Comparison of ENCODE assay signal across 8 mouse cellular contexts in genomic region chr5:121204132-121205089, GRCm38 (mm10). TPM values are rescaled to one million over a fixed set of nuclear protein-coding genes. Genes with fewer than 3 reads are reported as not detected.
A peak's percentile ranks its signal among the peaks of the same experiment; 100 is the strongest.
DNase-seq lines count a peak whose midpoint lies in the region.

TSS of gene Rpl6 (plus strand) at chr5:121204481.

- peaks cover 40% of the 10 kb centered on the region for H3K36me3 ChIP-seq in megakaryocyte, embryonic 14.5 days (replicated peaks; ENCODE audit: low read length)

- peak within 1 kb of the TSS; percentile 97 for H3K4me3 ChIP-seq in megakaryocyte, embryonic 14.5 days (replicated peaks)

- no peaks in the 10 kb centered on the region for H3K27me3 ChIP-seq in megakaryocyte, embryonic 14.5 days (replicated peaks)

- H3K9me3 ChIP-seq in megakaryocyte, embryonic 14.5 days: no peaks in the 10 kb centered on the region

- H3K4me1 ChIP-seq in megakaryocyte, embryonic 14.5 days: peaks cover 77% of the 10 kb centered on the region

- peak; percentile 87 to 96 for DNase-seq in adrenal gland, adult (ENCODE audit: inconsistent age in 2 of 2, low spot score in 1 of 2)
- peak; percentile 92 for DNase-seq in embryo, embryonic 10 days (ENCODE audit: low spot score)
- peak; percentile 69 for DNase-seq in gastrocnemius, postnatal 10 days
- peak; percentile 47 for DNase-seq in hindlimb bud, embryonic 11.5 days (ENCODE audit: extremely low spot score, low read depth, low spot score)
- peak; percentile 71 to 75 for DNase-seq in left cerebral cortex, adult 9 months (ENCODE audit: low spot score in 2 of 2)
- DNase-seq in right cerebral cortex, postnatal 10 days (ENCODE audit: low spot score in 2 of 2): peak; percentile 87 to 92
- peak; percentile 77 for DNase-seq in urinary bladder, postnatal 14 days (ENCODE audit: low spot score)

RNA-seq across cellular contexts. Expression of gene Rpl6, which starts in this region (rescaled TPM):
- 100 to 1,000 TPM; 744 to 776 TPM for total RNA-seq in gastrocnemius, postnatal 10 days (2021)
- 95.5 and 547 TPM in 2 replicates for polyA plus RNA-seq in megakaryocyte, embryonic 14.5 days (2012; ENCODE audit: insufficient read depth, low replicate concordance)

Comparison
In these comparisons a context has a peak if more than half of its experiments do, and no peak if none do; other contexts are left out.
1. Peak in every context shown above with its lines: DNase-seq and H3K4me3 ChIP-seq.